Mouse (Mus musculus): ENCODE data around the gene Rasd1.

GRCm38 (mm10) chr11:59956749-59957148, 8.0 kb downstream of the Rasd1 start:
- TF ChIP-seq CTCF (IDR thresholded peaks at IDR 0.05) (no peak), POLR2A (IDR thresholded peaks at IDR 0.05; ENCODE audit: insufficient read depth, low read depth, low read length) (no peak)

All from heart, adult 2 months (tissue).